Mouse (Mus musculus): ENCODE measurements around the gene Gdpgp1. TPM values are rescaled to one million over a fixed set of nuclear protein-coding genes. Genes with fewer than 3 reads are reported as not detected.

Gene Gdpgp1
- total and polyA plus RNA-seq, 2 experiments from 2014 or later, result 2.8 to 5.9 TPM

DNA sequence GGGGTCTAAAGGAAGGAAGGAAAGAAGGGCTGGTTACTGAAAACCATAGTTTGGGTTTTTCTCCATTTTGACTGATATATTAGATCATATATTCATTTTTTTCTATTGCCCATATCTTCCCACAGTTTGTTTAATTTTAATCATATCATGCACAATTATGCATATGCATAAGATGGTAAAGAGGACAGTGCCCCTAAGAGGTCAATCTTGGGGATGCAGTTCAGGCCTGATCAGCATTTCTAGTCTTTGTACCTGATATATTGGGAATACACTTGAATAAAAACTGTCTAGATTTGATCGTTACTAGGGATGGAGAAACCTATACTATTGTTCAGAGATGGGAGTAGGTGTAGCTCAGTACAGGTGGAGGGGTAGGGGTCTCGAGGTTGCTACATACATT, 48.3 kb downstream of the Gdpgp1 start:
- H3K4me2 ChIP-seq (ENCODE audit: low read depth, low read length, poor library complexity, severe bottlenecking), result no peak overlapping the region
- no peak for ATAC-seq (ENCODE audit: low FRiP score)
- no peaks in the 10 kb centered on the region for H3K9me3 ChIP-seq (ENCODE audit: low read length)
- H3K27ac ChIP-seq (ENCODE audit: low read depth, low read length), result no peak overlapping the region
- no peaks in the 10 kb centered on the region for H3K4me1 ChIP-seq (ENCODE audit: insufficient read depth, low read length)
- 83% methylated on average over 2 of the region's 2 CpGs for WGBS
- H3K27me3 ChIP-seq (ENCODE audit: insufficient read depth, low read length), result no peaks in the 10 kb centered on the region
- peaks cover 70% of the 10 kb centered on the region for H3K36me3 ChIP-seq (ENCODE audit: insufficient read depth, low read length)
- peak; percentile 37 for TF ChIP-seq CTCF (IDR thresholded peaks at IDR 0.05)
- no peak overlapping the region for H3K4me3 ChIP-seq (ENCODE audit: low read depth, low read length)
- no peak overlapping the region for H3K9ac ChIP-seq (replicated peaks; ENCODE audit: low read length, poor library complexity, severe bottlenecking)
- DNase-seq (ENCODE audit: low spot score), result no peak

DNA sequence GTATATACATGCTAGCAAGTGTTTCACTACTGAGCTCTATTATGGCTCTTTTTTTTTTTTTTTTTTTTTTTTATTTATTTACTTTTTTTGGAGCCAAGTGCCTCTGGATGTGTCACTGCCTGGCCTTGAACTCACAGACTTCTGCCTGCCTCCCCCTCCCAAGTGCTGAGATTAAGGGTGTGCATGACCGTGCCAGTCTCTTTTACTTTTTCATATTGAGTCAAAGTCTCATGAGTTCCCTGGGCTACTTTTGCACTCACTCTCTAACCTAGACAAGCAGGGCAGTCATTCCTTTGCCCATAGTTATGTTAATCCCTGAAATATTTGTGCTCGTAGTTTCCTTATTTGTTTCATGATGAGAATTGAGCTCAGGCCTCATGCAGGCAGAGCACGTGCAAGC, 49.0 kb downstream of the Gdpgp1 start:
- no peak for ATAC-seq (ENCODE audit: low FRiP score)
- H3K36me3 ChIP-seq (ENCODE audit: insufficient read depth, low read length), result peaks cover 70% of the 10 kb centered on the region
- H3K9me3 ChIP-seq (ENCODE audit: low read length), result no peaks in the 10 kb centered on the region
- no peak overlapping the region for H3K4me3 ChIP-seq (ENCODE audit: low read depth, low read length)
- H3K9ac ChIP-seq (replicated peaks; ENCODE audit: low read length, poor library complexity, severe bottlenecking), result no peak overlapping the region
- H3K27ac ChIP-seq (ENCODE audit: low read depth, low read length), result no peak overlapping the region
- no peak for DNase-seq (ENCODE audit: low spot score)
- no peak overlapping the region for H3K4me2 ChIP-seq (ENCODE audit: low read depth, low read length, poor library complexity, severe bottlenecking)
- 83% methylated on average over 3 of the region's 3 CpGs for WGBS
- no peaks in the 10 kb centered on the region for H3K27me3 ChIP-seq (ENCODE audit: insufficient read depth, low read length)
- no peak for TF ChIP-seq CTCF (IDR thresholded peaks at IDR 0.05)
- no peaks in the 10 kb centered on the region for H3K4me1 ChIP-seq (ENCODE audit: insufficient read depth, low read length)

DNA sequence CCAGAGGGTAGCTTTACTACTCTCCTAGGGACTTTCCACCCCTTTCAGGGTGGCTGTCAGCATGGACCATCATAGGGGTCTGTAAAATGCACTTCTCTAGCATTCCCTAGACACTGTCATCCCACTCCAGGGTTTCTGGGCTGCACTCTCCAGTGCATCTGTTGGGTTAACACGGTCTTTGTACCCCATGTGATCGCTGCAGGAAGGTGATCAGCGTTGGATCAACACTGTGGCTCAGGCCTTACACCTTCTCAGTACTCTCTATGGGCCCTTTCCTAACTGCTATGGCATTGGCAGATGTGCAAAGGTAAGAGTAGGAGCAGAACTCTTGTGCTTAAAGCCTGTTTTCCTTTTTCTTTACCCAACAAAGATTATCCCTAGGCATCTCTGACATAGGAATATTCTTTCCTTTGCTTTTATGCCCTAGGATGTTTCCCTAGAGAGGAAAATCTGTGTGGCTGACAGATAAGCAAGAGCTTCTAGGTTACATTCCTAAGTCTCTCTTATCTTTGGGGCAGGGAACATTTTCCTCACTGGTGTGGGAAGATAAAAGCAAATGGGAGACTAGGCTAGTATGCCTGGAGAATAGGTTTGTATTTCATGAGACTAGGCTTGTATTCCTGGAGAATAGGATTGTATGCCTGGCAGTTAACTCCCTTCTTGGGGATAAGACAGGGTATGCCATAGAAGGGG, 50.7 kb downstream of the Gdpgp1 start:
- no peak for ATAC-seq (ENCODE audit: low FRiP score)
- H3K27me3 ChIP-seq (ENCODE audit: insufficient read depth, low read length), result no peaks in the 10 kb centered on the region

DNA sequence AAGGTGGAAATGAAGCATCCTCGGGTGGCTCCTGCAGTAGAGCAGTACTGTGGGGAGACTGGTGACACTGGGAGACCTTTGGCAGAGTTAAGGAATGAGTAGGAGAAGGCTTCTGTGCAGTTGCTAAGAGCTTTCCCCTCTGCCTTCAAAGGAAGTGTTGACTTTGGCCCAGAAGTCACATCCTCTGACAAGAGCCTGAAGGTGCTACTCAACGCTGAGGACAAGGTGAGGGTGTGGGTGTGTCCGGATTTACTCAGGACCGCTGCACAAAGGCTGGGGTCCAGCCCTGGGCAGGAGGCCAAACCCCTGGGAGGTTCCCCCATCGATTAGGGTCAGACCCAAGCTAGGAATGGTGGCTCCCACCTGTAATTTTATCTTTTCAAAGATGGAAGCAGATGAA, 51.7 kb downstream of the Gdpgp1 start:
- H3K27ac ChIP-seq (ENCODE audit: low read depth, low read length), result no peak overlapping the region
- H3K36me3 ChIP-seq (ENCODE audit: insufficient read depth, low read length), result peaks cover 68% of the 10 kb centered on the region
- H3K9me3 ChIP-seq (ENCODE audit: low read length), result no peaks in the 10 kb centered on the region
- no peak for ATAC-seq (ENCODE audit: low FRiP score)
- no peaks in the 10 kb centered on the region for H3K27me3 ChIP-seq (ENCODE audit: insufficient read depth, low read length)
- no peak overlapping the region for H3K9ac ChIP-seq (replicated peaks; ENCODE audit: low read length, poor library complexity, severe bottlenecking)
- H3K4me2 ChIP-seq (ENCODE audit: low read depth, low read length, poor library complexity, severe bottlenecking), result no peak overlapping the region
- DNase-seq (ENCODE audit: low spot score), result no peak
- H3K4me1 ChIP-seq (ENCODE audit: insufficient read depth, low read length), result no peaks in the 10 kb centered on the region
- no peak overlapping the region for H3K4me3 ChIP-seq (ENCODE audit: low read depth, low read length)
- 90% methylated on average over 5 of the region's 5 CpGs for WGBS
- no peak for TF ChIP-seq CTCF (IDR thresholded peaks at IDR 0.05)

More for the DNA sequence above, 50.7 kb downstream of the Gdpgp1 start:
- DNase-seq (ENCODE audit: low spot score), result no peak
- no peaks in the 10 kb centered on the region for H3K9me3 ChIP-seq (ENCODE audit: low read length)
- H3K9ac ChIP-seq (replicated peaks; ENCODE audit: low read length, poor library complexity, severe bottlenecking), result no peak overlapping the region
- 88% methylated on average over 3 of the region's 3 CpGs for WGBS
- no peak overlapping the region for H3K27ac ChIP-seq (ENCODE audit: low read depth, low read length)
- no peaks in the 10 kb centered on the region for H3K4me1 ChIP-seq (ENCODE audit: insufficient read depth, low read length)
- no peak overlapping the region for H3K4me2 ChIP-seq (ENCODE audit: low read depth, low read length, poor library complexity, severe bottlenecking)
- TF ChIP-seq CTCF (IDR thresholded peaks at IDR 0.05), result no peak
- H3K4me3 ChIP-seq (ENCODE audit: low read depth, low read length), result no peak overlapping the region
- peaks cover 71% of the 10 kb centered on the region for H3K36me3 ChIP-seq (ENCODE audit: insufficient read depth, low read length)

DNA sequence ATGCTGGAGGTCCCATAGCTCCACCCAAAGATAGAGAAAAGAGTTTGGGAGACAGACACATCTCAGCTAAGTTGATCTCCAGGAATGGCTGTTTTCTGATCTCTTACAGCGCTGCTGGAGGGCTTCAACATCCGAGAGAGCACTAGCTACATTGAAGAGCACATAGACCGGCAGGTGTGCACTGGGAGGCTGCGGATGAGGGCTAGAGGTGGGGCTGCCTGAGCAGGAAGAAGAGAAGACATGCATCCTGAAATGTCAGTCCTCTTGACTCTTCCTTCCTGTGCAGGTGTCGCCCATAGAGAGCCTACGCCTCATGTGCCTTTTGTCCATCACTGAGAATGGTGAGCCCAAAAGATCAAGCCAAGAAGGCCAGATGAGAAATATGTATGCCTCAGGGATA, 53.1 kb downstream of the Gdpgp1 start:
- Histone ChIP-seq H3K9ac (replicated peaks; ENCODE audit: low read length, poor library complexity, severe bottlenecking) (no peak overlapping the region), H3K36me3 (ENCODE audit: insufficient read depth, low read length) (peaks cover 68% of the 10 kb centered on the region), H3K9me3 (ENCODE audit: low read length) (no peaks in the 10 kb centered on the region), H3K4me3 (ENCODE audit: low read depth, low read length) (no peak overlapping the region), H3K4me1 (ENCODE audit: insufficient read depth, low read length) (no peaks in the 10 kb centered on the region), H3K27me3 (ENCODE audit: insufficient read depth, low read length) (no peaks in the 10 kb centered on the region), H3K4me2 (ENCODE audit: low read depth, low read length, poor library complexity, severe bottlenecking) (no peak overlapping the region), H3K27ac (ENCODE audit: low read depth, low read length) (no peak overlapping the region)
- TF ChIP-seq CTCF (IDR thresholded peaks at IDR 0.05), result no peak
- ATAC-seq (ENCODE audit: low FRiP score) (no peak), DNase-seq (ENCODE audit: low spot score) (no peak)
- WGBS, result 94% methylated on average over 6 of the region's 6 CpGs

DNA sequence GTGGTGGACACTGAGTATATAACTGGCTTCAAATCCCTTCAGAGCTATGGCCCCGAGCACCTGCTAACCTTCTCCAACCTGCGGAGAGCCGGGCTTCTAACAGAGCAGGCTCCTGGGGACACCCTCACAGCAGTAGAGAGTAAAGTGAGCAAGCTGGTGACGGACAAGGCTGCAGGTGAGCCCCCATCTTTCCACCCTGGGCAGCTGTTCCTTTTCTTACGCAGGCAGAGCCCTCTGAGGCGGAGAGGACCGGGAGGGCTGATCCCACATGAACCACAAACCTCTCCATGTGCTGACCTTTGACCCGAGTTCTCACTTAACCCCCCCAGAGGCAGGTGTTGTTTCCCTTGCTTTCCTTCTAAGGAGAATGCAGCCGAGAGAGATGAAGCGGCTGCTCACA, 55.1 kb downstream of the Gdpgp1 start:
- Histone ChIP-seq H3K9ac (replicated peaks; ENCODE audit: low read length, poor library complexity, severe bottlenecking) (no peak overlapping the region), H3K4me1 (ENCODE audit: insufficient read depth, low read length) (no peaks in the 10 kb centered on the region), H3K36me3 (ENCODE audit: insufficient read depth, low read length) (peaks cover 61% of the 10 kb centered on the region), H3K4me3 (ENCODE audit: low read depth, low read length) (no peak overlapping the region), H3K9me3 (ENCODE audit: low read length) (no peaks in the 10 kb centered on the region), H3K27ac (ENCODE audit: low read depth, low read length) (no peak overlapping the region), H3K4me2 (ENCODE audit: low read depth, low read length, poor library complexity, severe bottlenecking) (no peak overlapping the region), H3K27me3 (ENCODE audit: insufficient read depth, low read length) (no peaks in the 10 kb centered on the region)
- DNase-seq (ENCODE audit: low spot score) (no peak), ATAC-seq (ENCODE audit: low FRiP score) (no peak)
- no peak for TF ChIP-seq CTCF (IDR thresholded peaks at IDR 0.05)
- WGBS, result 88% methylated on average over 10 of the region's 10 CpGs

Other genes with a start within 250 kb of the Gdpgp1 start
- 25.1 and 33.6 TPM in 2 replicates for gene Zfp710, start 208.1 kb upstream of the Gdpgp1 start, total RNA-seq (2014; rRNA removed)
- gene Zfp710, start 208.1 kb upstream of the Gdpgp1 start, polyA plus RNA-seq (2015; fragmentation: Nextera tagmentation; extraction: Ambion mirVana), result 9.8 and 10.7 TPM in 2 replicates
- gene Idh2, start 117.5 kb upstream of the Gdpgp1 start, total RNA-seq (2014; rRNA removed), result 122 and 136 TPM in 2 replicates
- gene Idh2, start 117.5 kb upstream of the Gdpgp1 start, polyA plus RNA-seq (2015; fragmentation: Nextera tagmentation; extraction: Ambion mirVana), result 115 and 124 TPM in 2 replicates
- 40.3 and 43.7 TPM in 2 replicates for gene Sema4b, start 46.0 kb upstream of the Gdpgp1 start, total RNA-seq (2014; rRNA removed)
- gene Sema4b, start 46.0 kb upstream of the Gdpgp1 start, polyA plus RNA-seq (2015; fragmentation: Nextera tagmentation; extraction: Ambion mirVana), result 26.3 and 29.2 TPM in 2 replicates
- gene Cib1, start 52 bp upstream of the Gdpgp1 start, total RNA-seq (2014; rRNA removed), result 15.2 and 22.3 TPM in 2 replicates
- gene Cib1, start 52 bp upstream of the Gdpgp1 start, polyA plus RNA-seq (2015; fragmentation: Nextera tagmentation; extraction: Ambion mirVana), result 30.6 and 33.7 TPM in 2 replicates
- gene Ttll13, start 13.5 kb downstream of the Gdpgp1 start, total RNA-seq (2014; rRNA removed), result 1.2 and 1.6 TPM in 2 replicates
- gene Ttll13, start 13.5 kb downstream of the Gdpgp1 start, polyA plus RNA-seq (2015; fragmentation: Nextera tagmentation; extraction: Ambion mirVana), result 2.4 and 3.2 TPM in 2 replicates
- 50.9 and 76.4 TPM in 2 replicates for gene Ngrn, start 28.4 kb downstream of the Gdpgp1 start, total RNA-seq (2014; rRNA removed)
- 80.6 and 84.8 TPM in 2 replicates for gene Ngrn, start 28.4 kb downstream of the Gdpgp1 start, polyA plus RNA-seq (2015; fragmentation: Nextera tagmentation; extraction: Ambion mirVana)
- gene Vps33b, start 36.8 kb downstream of the Gdpgp1 start, total RNA-seq (2014; rRNA removed), result 25.0 and 35.4 TPM in 2 replicates
- gene Vps33b, start 36.8 kb downstream of the Gdpgp1 start, polyA plus RNA-seq (2015; fragmentation: Nextera tagmentation; extraction: Ambion mirVana), result 15.3 and 18.3 TPM in 2 replicates
- gene Prc1, start 61.6 kb downstream of the Gdpgp1 start, total RNA-seq (2014; rRNA removed), result 12.9 and 13.2 TPM in 2 replicates
- gene Prc1, start 61.6 kb downstream of the Gdpgp1 start, polyA plus RNA-seq (2015; fragmentation: Nextera tagmentation; extraction: Ambion mirVana), result 13.3 and 14.1 TPM in 2 replicates
- gene Rccd1, start 91.6 kb downstream of the Gdpgp1 start, total RNA-seq (2014; rRNA removed), result 22.7 and 30.6 TPM in 2 replicates
- gene Rccd1, start 91.6 kb downstream of the Gdpgp1 start, polyA plus RNA-seq (2015; fragmentation: Nextera tagmentation; extraction: Ambion mirVana), result 7.4 and 7.9 TPM in 2 replicates
- gene Unc45a, start 108.1 kb downstream of the Gdpgp1 start, total RNA-seq (2014; rRNA removed), result 51.0 and 63.3 TPM in 2 replicates
- 54.6 and 55.9 TPM in 2 replicates for gene Unc45a, start 108.1 kb downstream of the Gdpgp1 start, polyA plus RNA-seq (2015; fragmentation: Nextera tagmentation; extraction: Ambion mirVana)
- gene Hddc3, start 110.2 kb downstream of the Gdpgp1 start, total RNA-seq (2014; rRNA removed), result 35.9 and 36.7 TPM in 2 replicates
- 15.1 and 16.8 TPM in 2 replicates for gene Hddc3, start 110.2 kb downstream of the Gdpgp1 start, polyA plus RNA-seq (2015; fragmentation: Nextera tagmentation; extraction: Ambion mirVana)
- 59.1 and 70.2 TPM in 2 replicates for gene Man2a2, start 138.5 kb downstream of the Gdpgp1 start, total RNA-seq (2014; rRNA removed)
- gene Man2a2, start 138.5 kb downstream of the Gdpgp1 start, polyA plus RNA-seq (2015; fragmentation: Nextera tagmentation; extraction: Ambion mirVana), result 13.7 and 16.6 TPM in 2 replicates
- 4.3 and 7.9 TPM in 2 replicates for gene Fes, start 155.1 kb downstream of the Gdpgp1 start, total RNA-seq (2014; rRNA removed)
- 3.1 and 3.7 TPM in 2 replicates for gene Fes, start 155.1 kb downstream of the Gdpgp1 start, polyA plus RNA-seq (2015; fragmentation: Nextera tagmentation; extraction: Ambion mirVana)
- gene Furin, start 172.6 kb downstream of the Gdpgp1 start, total RNA-seq (2014; rRNA removed), result 16.6 TPM in 2 replicates
- gene Furin, start 172.6 kb downstream of the Gdpgp1 start, polyA plus RNA-seq (2015; fragmentation: Nextera tagmentation; extraction: Ambion mirVana), result 5.0 and 6.0 TPM in 2 replicates

All from midbrain, postnatal 0 days (tissue).